Mouse (Mus musculus) CH12.LX (cell line): Measurements from ENCODE around the gene Dcaf15.

Source experiments
- CHD1 ChIP-seq: IDR thresholded peaks from 2 replicates; pipeline ENCODE4 v1.6.1; 2012; ENCODE audit warnings: low read depth, low read length, improper control_type of control experiment, inconsistent platforms
- CTCF ChIP-seq, 2 experiments: IDR thresholded peaks in 1 of 2; conservative IDR thresholded peaks in 1 of 2; 2 replicates each; pipeline ENCODE4 v1.5.1; 2011 to 2012; ENCODE audit warnings: low read depth in 2 of 2, low read length in 2 of 2, improper control_type of control experiment in 1 of 2, inconsistent platforms in 1 of 2, mild to moderate bottlenecking in 1 of 2, moderate library complexity in 1 of 2
- E2F4 ChIP-seq: IDR thresholded peaks from 2 replicates; pipeline ENCODE4 v1.6.1; 2011; ENCODE audit warnings: low read depth, low read length, improper control_type of control experiment; ENCODE audit not compliant: insufficient replicate concordance
- JUN ChIP-seq: IDR thresholded peaks from 2 replicates; pipeline ENCODE4 v1.6.1; 2011; ENCODE audit warnings: low read depth, mild to moderate bottlenecking, low read length, improper control_type of control experiment, moderate library complexity; ENCODE audit not compliant: insufficient read depth
- MAFK ChIP-seq: IDR thresholded peaks from 2 replicates; pipeline ENCODE4 v1.6.1; 2011; ENCODE audit warnings: low read length, improper control_type of control experiment; ENCODE audit not compliant: insufficient replicate concordance
- MYC ChIP-seq: IDR thresholded peaks from 2 replicates; pipeline ENCODE4 v1.6.1; 2011; ENCODE audit warnings: low read depth, mild to moderate bottlenecking, improper control_type of control experiment, low read length
- PAX5 ChIP-seq: IDR thresholded peaks from 2 replicates; pipeline ENCODE4 v1.6.1; 2012; ENCODE audit warnings: low read length, inconsistent platforms, mixed read lengths
- POLR2A ChIP-seq: IDR thresholded peaks from 2 replicates; pipeline ENCODE4 v1.6.1; 2011; ENCODE audit warnings: low read depth, mild to moderate bottlenecking, improper control_type of control experiment, low read length
- TBP ChIP-seq: conservative IDR thresholded peaks from 2 replicates; pipeline ENCODE4 v1.6.1; 2011; ENCODE audit warnings: low read depth, low read length, improper control_type of control experiment
- ZMIZ1 ChIP-seq: IDR thresholded peaks from 2 replicates; pipeline ENCODE4 v1.6.1; 2012; ENCODE audit warnings: low read depth, mild to moderate bottlenecking, inconsistent platforms, low read length, improper control_type of control experiment

- TF ChIP-seq CTCF (conservative IDR thresholded peaks at IDR 0.05 in 1 of 2, IDR thresholded peaks at IDR 0.05 in 1 of 2; ENCODE audit: low read depth in 2 of 2, low read length in 2 of 2) (no peak), POLR2A (no peak), ZMIZ1 (no peak), TBP (no peak), E2F4 (no peak), MAFK (no peak), CHD1 (no peak), PAX5 (no peak), MYC (no peak), JUN (no peak)
Observed at GRCm38 (mm10) chr8:84067911-84068310, 36.7 kb downstream of the Dcaf15 start.
